Mouse (Mus musculus) 416B (cell line): ENCODE data around the gene Map3k14.

ENCODE experiments used
- DNase-seq: peaks from one replicate; pipeline ENCODE4 v3.0.0; 2011; ENCODE audit warnings: low read depth

Map3k14 gene

GRCm38 (mm10) chr11:103271979-103272378, 4.7 kb upstream of the Map3k14 start:
- peak; percentile 59 for DNase-seq

- DNase-seq, result peak; percentile 69
These were observed 2.2 kb upstream of the Map3k14 start for GRCm38 (mm10) chr11:103269426-103269825.

GRCm38 (mm10) chr11:103268905-103269304, 1.6 kb upstream of the Map3k14 start:
- DNase-seq, result no peak

- no peak for DNase-seq
These were observed 1.1 kb upstream of the Map3k14 start for GRCm38 (mm10) chr11:103268350-103268749.

- DNase-seq, result no peak
These were observed 435 bp downstream of the Map3k14 start for GRCm38 (mm10) chr11:103266729-103267345.

- DNase-seq, result peak; percentile 56
These were observed 1.4 kb downstream of the Map3k14 start for GRCm38 (mm10) chr11:103265856-103266255.

- peak; percentile 85 for DNase-seq
These were observed 2.1 kb downstream of the Map3k14 start for GRCm38 (mm10) chr11:103265211-103265610.

- peak; percentile 63 for DNase-seq
These were observed 2.8 kb downstream of the Map3k14 start for GRCm38 (mm10) chr11:103264427-103265005.

- DNase-seq, result peak; percentile 57
These were observed 3.7 kb downstream of the Map3k14 start for GRCm38 (mm10) chr11:103263551-103263950.

GRCm38 (mm10) chr11:103262412-103263267, 4.6 kb downstream of the Map3k14 start:
- peak; percentile 72 for DNase-seq

GRCm38 (mm10) chr11:103261671-103262411, 5.4 kb downstream of the Map3k14 start:
- no peak for DNase-seq

- no peak for DNase-seq
These were observed 6.6 kb downstream of the Map3k14 start for GRCm38 (mm10) chr11:103260515-103261192.

- DNase-seq, result no peak
These were observed 7.2 kb downstream of the Map3k14 start for GRCm38 (mm10) chr11:103260034-103260433.

- DNase-seq, result peak; percentile 95
These were observed 9.3 kb downstream of the Map3k14 start for GRCm38 (mm10) chr11:103257938-103258481.

- DNase-seq, result peak; percentile 68
These were observed 13.7 kb downstream of the Map3k14 start for GRCm38 (mm10) chr11:103253605-103254004.

- no peak for DNase-seq
These were observed 14.9 kb downstream of the Map3k14 start for GRCm38 (mm10) chr11:103252380-103252779.

- DNase-seq, result peak; percentile 24
These were observed 16.9 kb downstream of the Map3k14 start for GRCm38 (mm10) chr11:103250324-103250723.

- DNase-seq, result peak; percentile 84
These were observed 17.8 kb downstream of the Map3k14 start for GRCm38 (mm10) chr11:103249509-103249908.

GRCm38 (mm10) chr11:103248837-103249236, 18.4 kb downstream of the Map3k14 start:
- peak; percentile 47 for DNase-seq

- DNase-seq, result no peak
These were observed 19.6 kb downstream of the Map3k14 start for GRCm38 (mm10) chr11:103247504-103248177.
